Mouse (Mus musculus) 3T3-L1 (cell line): Measurements from ENCODE around the gene Rspo3.

Experiments used
- DNase-seq: peaks from one replicate; pipeline ENCODE4 v3.0.0-alpha.2; 2015; ENCODE audit warnings: low read depth, low spot score

Gene Rspo3

GRCm38 (mm10) chr10:29441297-29441696, 94.4 kb downstream of the Rspo3 start:
- no peak for DNase-seq

GRCm38 (mm10) chr10:29432935-29433453, 102.7 kb downstream of the Rspo3 start:
- no peak for DNase-seq

GRCm38 (mm10) chr10:29426660-29427059, 109.0 kb downstream of the Rspo3 start:
- no peak for DNase-seq

GRCm38 (mm10) chr10:29424571-29424970, 111.1 kb downstream of the Rspo3 start:
- DNase-seq, result no peak

GRCm38 (mm10) chr10:29414361-29414760, 121.3 kb downstream of the Rspo3 start:
- no peak for DNase-seq

- DNase-seq, result no peak
Observed at GRCm38 (mm10) chr10:29402656-29403268, 132.9 kb downstream of the Rspo3 start.
